Mouse (Mus musculus) megakaryocyte, embryonic 14.5 days (primary cell): ENCODE measurements around the gene Pou2f1. TPM values are rescaled to one million over a fixed set of nuclear protein-coding genes. Genes with fewer than 3 reads are reported as not detected.

ENCODE experiments used
- H3K27me3 ChIP-seq: replicated peaks from 2 replicates; pipeline ENCODE3; 2012; ENCODE audit warnings: inconsistent platforms
- H3K36me3 ChIP-seq: replicated peaks from 2 replicates; pipeline ENCODE3; 2012; ENCODE audit warnings: low read length, inconsistent platforms, mixed read lengths
- H3K4me1 ChIP-seq: 2 replicates; pipeline ENCODE4 v1.6.1; 2012; ENCODE audit warnings: inconsistent platforms
- H3K4me3 ChIP-seq: replicated peaks from 2 replicates; pipeline ENCODE3; 2012; ENCODE audit warnings: moderate library complexity, mild to moderate bottlenecking, inconsistent platforms
- H3K9me3 ChIP-seq: 2 replicates; pipeline ENCODE4 v1.6.1; 2012; ENCODE audit warnings: inconsistent platforms
- FLI1 ChIP-seq: IDR thresholded peaks from 2 replicates; pipeline ENCODE4 v1.6.1; 2012; ENCODE audit warnings: low read length, inconsistent platforms, mixed read lengths
- GATA1 ChIP-seq: IDR thresholded peaks from 3 replicates; pipeline ENCODE4 v1.6.1; 2012; ENCODE audit warnings: mixed read lengths, low read length, inconsistent platforms, borderline replicate concordance
- polyA plus RNA-seq: library from polyadenylated mRNA; stranded (reverse); fragments of >175 nt; gene quantifications from 2 replicates; pipeline ENCODE4 v1.2.3, GENCODE M21; 2012; ENCODE audit warnings: low replicate concordance; ENCODE audit not compliant: insufficient read depth

Gene Pou2f1
- 3.8 and 3.9 TPM in 2 replicates for polyA plus RNA-seq

- peaks cover 46% of the 10 kb centered on the region for H3K4me1 ChIP-seq
- no peaks in the 10 kb centered on the region for H3K27me3 ChIP-seq
- no peaks in the 10 kb centered on the region for H3K36me3 ChIP-seq
- H3K4me3 ChIP-seq, result peak within 1 kb of the TSS; percentile 97
- H3K9me3 ChIP-seq, result no peaks in the 10 kb centered on the region
- TF ChIP-seq GATA1 (no peak), FLI1 (no peak)
Measured at GRCm38 (mm10) chr1:166002520-166003155, at the start of gene Pou2f1. Pou2f1 (minus strand) TSS chr1:166002678.

GRCm38 (mm10) chr1:166049046-166049827 lies 46.8 kb upstream of the Pou2f1 start:
- H3K36me3 ChIP-seq, result no peaks in the 10 kb centered on the region
- no peaks in the 10 kb centered on the region for H3K9me3 ChIP-seq
- TF ChIP-seq GATA1 (no peak), FLI1 (no peak)
- peak overlapping the region; percentile 90 for H3K4me3 ChIP-seq
- peaks cover 69% of the 10 kb centered on the region for H3K4me1 ChIP-seq
- peaks cover 47% of the 10 kb centered on the region for H3K27me3 ChIP-seq

GRCm38 (mm10) chr1:166048230-166048911 lies 45.9 kb upstream of the Pou2f1 start:
- peak overlapping the region; percentile 90 for H3K4me3 ChIP-seq

GRCm38 (mm10) chr1:166047505-166048170 lies 45.2 kb upstream of the Pou2f1 start:
- no peaks in the 10 kb centered on the region for H3K36me3 ChIP-seq
- H3K4me3 ChIP-seq, result peak overlapping the region; percentile 90
- TF ChIP-seq FLI1 (no peak), GATA1 (no peak)
- no peaks in the 10 kb centered on the region for H3K9me3 ChIP-seq
- H3K4me1 ChIP-seq, result peaks cover 68% of the 10 kb centered on the region
- H3K27me3 ChIP-seq, result peaks cover 46% of the 10 kb centered on the region

More at GRCm38 (mm10) chr1:166048230-166048911, 45.9 kb upstream of the Pou2f1 start:
- Histone ChIP-seq H3K9me3 (no peaks in the 10 kb centered on the region), H3K4me1 (peaks cover 69% of the 10 kb centered on the region), H3K27me3 (peaks cover 43% of the 10 kb centered on the region), H3K36me3 (no peaks in the 10 kb centered on the region)
- no peak for TF ChIP-seq FLI1
- TF ChIP-seq GATA1, result no peak

- no peak for TF ChIP-seq FLI1
- TF ChIP-seq GATA1, result no peak
- H3K9me3 ChIP-seq, result no peaks in the 10 kb centered on the region
- peaks cover 46% of the 10 kb centered on the region for H3K27me3 ChIP-seq
- no peaks in the 10 kb centered on the region for H3K36me3 ChIP-seq
- no peak overlapping the region for H3K4me3 ChIP-seq
- H3K4me1 ChIP-seq, result peaks cover 74% of the 10 kb centered on the region
Measured at GRCm38 (mm10) chr1:166045894-166046197, 43.4 kb upstream of the Pou2f1 start.

- H3K4me1 ChIP-seq, result peaks cover 75% of the 10 kb centered on the region
- no peak for TF ChIP-seq GATA1
- no peak for TF ChIP-seq FLI1
- no peaks in the 10 kb centered on the region for H3K9me3 ChIP-seq
- peaks cover 43% of the 10 kb centered on the region for H3K27me3 ChIP-seq
- no peak overlapping the region for H3K4me3 ChIP-seq
- no peaks in the 10 kb centered on the region for H3K36me3 ChIP-seq
Measured at GRCm38 (mm10) chr1:166045060-166045893, 42.8 kb upstream of the Pou2f1 start.

GRCm38 (mm10) chr1:166043451-166044149 lies 41.1 kb upstream of the Pou2f1 start:
- Histone ChIP-seq H3K27me3 (peaks cover 32% of the 10 kb centered on the region), H3K36me3 (no peaks in the 10 kb centered on the region), H3K9me3 (no peaks in the 10 kb centered on the region), H3K4me1 (peaks cover 81% of the 10 kb centered on the region), H3K4me3 (peak overlapping the region; percentile 70)
- peak; percentile 40; the same call in 1 of the 2 replicates for TF ChIP-seq FLI1
- TF ChIP-seq GATA1, result no peak

GRCm38 (mm10) chr1:166041501-166041900 lies 39.0 kb upstream of the Pou2f1 start:
- H3K4me3 ChIP-seq, result no peak overlapping the region
- H3K9me3 ChIP-seq, result 0 out of 2 replicates have a peak, but pooled peaks cover 3% of the 10 kb centered on the region
- no peaks in the 10 kb centered on the region for H3K36me3 ChIP-seq
- peaks cover 16% of the 10 kb centered on the region for H3K27me3 ChIP-seq
- H3K4me1 ChIP-seq, result peaks cover 71% of the 10 kb centered on the region
- TF ChIP-seq FLI1 (no peak), GATA1 (no peak)
